Mouse (Mus musculus): ENCODE data around the gene Itgae.

DNA sequence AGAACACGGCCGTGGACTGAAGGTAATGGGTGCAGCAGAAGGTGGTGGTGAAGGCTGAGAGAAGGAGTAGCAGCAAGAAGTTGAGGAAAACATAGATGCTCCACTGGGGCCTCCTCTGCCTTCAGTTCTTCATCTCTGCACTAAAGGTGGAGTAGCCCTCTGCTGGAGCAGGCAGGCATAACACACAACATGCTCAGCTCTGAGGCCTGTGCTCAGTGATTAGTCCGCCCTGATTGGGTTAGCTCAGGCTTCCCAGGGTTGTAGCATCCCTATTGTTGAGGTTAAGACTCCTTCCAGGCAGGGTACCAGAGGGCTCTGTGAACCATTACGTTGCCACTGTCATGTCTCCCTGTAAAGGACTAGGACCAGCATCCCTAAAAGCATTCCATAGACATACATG is 78.8 kb downstream of the Itgae start:
- TF ChIP-seq CTCF (IDR thresholded peaks at IDR 0.05; ENCODE audit: insufficient read depth, low read depth, low read length) (no peak), POLR2A (IDR thresholded peaks at IDR 0.05; ENCODE audit: insufficient read depth, low read depth, low read length) (no peak)
